Mouse (Mus musculus) limb, embryonic 12.5 days (tissue): Measurements from ENCODE around the gene Ttll9. TPM values are rescaled to one million over a fixed set of nuclear protein-coding genes. Genes with fewer than 3 reads are reported as not detected.
A peak's percentile ranks its signal among the peaks of the same experiment; 100 is the strongest.

ENCODE experiments used
- ATAC-seq: fragments of 200-750 bp; cut with Nextera tagmentation; 2 replicates; pipeline ENCODE4 v1.8.0; 2017; ENCODE audit warnings: low read depth, moderate TSS enrichment; ENCODE audit not compliant: insufficient number of reproducible peaks, insufficient read depth, low FRiP score, low TSS enrichment
- H3K27ac ChIP-seq: fragments of 300-500 bp; sonication (generic); 2 replicates; pipeline ENCODE4 v1.5.1; 2016; ENCODE audit warnings: mild to moderate bottlenecking, moderate library complexity
- H3K27me3 ChIP-seq: fragments of 300-500 bp; sonication (generic); 2 replicates; pipeline ENCODE4 v1.6.1; 2016; ENCODE audit warnings: mild to moderate bottlenecking, moderate library complexity
- H3K36me3 ChIP-seq: fragments of 300-500 bp; sonication (generic); 2 replicates; pipeline ENCODE4 v1.6.1; 2016; ENCODE audit warnings: mild to moderate bottlenecking, moderate library complexity
- H3K4me1 ChIP-seq: fragments of 300-500 bp; sonication (generic); replicated peaks from 2 replicates; pipeline ENCODE4 v1.6.1; 2016
- H3K4me2 ChIP-seq: fragments of 300-500 bp; sonication (generic); 2 replicates; pipeline ENCODE4 v1.6.1; 2016; ENCODE audit warnings: mild to moderate bottlenecking, moderate library complexity
- H3K4me3 ChIP-seq: fragments of 300-500 bp; sonication (generic); replicated peaks from 2 replicates; pipeline ENCODE4 v1.5.1; 2016; ENCODE audit warnings: mild to moderate bottlenecking
- H3K9ac ChIP-seq: fragments of 300-500 bp; sonication (generic); replicated peaks from 2 replicates; pipeline ENCODE4 v1.6.1; 2016; ENCODE audit warnings: mild to moderate bottlenecking, moderate library complexity
- H3K9me3 ChIP-seq: fragments of 300-500 bp; sonication (generic); 2 replicates; pipeline ENCODE4 v1.6.1; 2016; ENCODE audit warnings: mild to moderate bottlenecking, moderate library complexity
- WGBS: fragments of 180-500 bp; shearing (Covaris S2); methylation state at CpG from one replicate; pipeline ENCODE4 v1.1.7; 2016; 5-methylcytosine and 5-hydroxymethylcytosine counted together
- polyA plus RNA-seq: library from polyadenylated mRNA; unstranded; fragments of >200 nt; fragmentation: Nextera tagmentation; extraction: Ambion mirVana; gene quantifications from 2 replicates; pipeline ENCODE4 v1.2.1, GENCODE M21; 2016

Ttll9 gene
- polyA plus RNA-seq, 1 experiment from 2014 or later, result 0.19 TPM

DNA sequence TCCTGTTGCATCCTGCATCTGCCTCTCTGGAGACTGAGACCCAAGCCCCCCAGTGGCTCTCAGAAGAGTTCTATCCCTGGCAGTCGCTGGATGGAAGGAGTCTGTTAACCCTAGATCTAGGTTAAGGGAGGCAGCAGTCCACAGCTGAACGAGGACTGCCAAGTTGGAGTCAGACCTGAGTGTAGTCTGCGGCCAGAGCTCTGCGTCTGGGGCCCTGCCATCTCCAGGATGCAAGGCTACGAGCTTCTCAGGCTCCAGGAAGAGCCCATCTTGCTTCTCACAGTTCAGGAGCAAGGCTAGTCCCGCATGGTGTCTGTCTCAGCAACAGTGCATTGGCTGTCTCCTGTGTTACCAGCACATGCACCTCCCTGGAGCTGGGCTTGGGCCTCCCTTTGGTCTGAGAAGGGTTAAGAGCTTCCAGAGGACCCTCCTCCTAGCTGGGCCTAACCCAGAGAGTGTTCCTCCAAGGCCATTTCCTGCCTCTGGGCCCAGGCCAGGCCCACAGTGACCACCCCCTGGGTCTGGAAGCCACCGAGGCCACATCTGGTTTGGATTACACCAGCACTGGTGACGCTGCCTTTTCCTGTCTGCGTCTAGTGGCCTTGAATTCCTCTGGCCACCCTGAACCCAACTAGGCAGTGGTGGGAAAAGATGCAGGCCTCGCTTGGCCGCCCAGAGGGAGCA lies 37.0 kb upstream of the Ttll9 start:
- 28% methylated on average over 11 of the region's 11 CpGs for WGBS
- Histone ChIP-seq H3K9ac (peak overlapping the region; percentile 34; the same call in 1 of the 2 replicates), H3K4me3 (no peak overlapping the region), H3K9me3 (no peaks in the 10 kb centered on the region), H3K36me3 (no peaks in the 10 kb centered on the region), H3K27ac (peak overlapping the region; percentile 87), H3K4me1 (peaks cover 64% of the 10 kb centered on the region), H3K27me3 (no peaks in the 10 kb centered on the region), H3K4me2 (no peak overlapping the region)
- ATAC-seq, result peak; percentile 49; the same call in 1 of the 2 replicates

DNA sequence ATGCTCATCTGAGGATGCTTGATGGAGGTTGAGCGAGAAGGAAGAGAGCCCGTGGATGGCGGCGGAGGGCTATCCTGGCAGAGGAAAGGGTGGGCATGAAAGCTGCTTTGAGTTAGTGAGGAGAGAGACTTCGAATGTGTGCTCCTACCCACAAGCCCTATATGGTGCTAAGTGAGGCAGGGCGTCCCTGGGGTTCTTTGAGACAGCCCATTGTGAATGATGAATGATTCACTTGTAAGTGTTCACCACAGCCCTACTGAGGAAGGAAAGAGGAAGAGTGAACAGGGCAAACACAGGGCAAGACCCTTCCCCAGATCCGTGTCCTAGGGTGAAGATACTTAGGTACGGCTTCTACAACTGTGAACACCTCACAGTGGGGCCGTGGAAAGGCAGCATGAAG lies 35.4 kb upstream of the Ttll9 start:
- Histone ChIP-seq H3K4me1 (peaks cover 71% of the 10 kb centered on the region), H3K36me3 (no peaks in the 10 kb centered on the region), H3K27ac (no peak overlapping the region), H3K27me3 (no peaks in the 10 kb centered on the region; the same call in 1 of the 2 replicates), H3K9me3 (no peaks in the 10 kb centered on the region), H3K4me3 (no peak overlapping the region), H3K9ac (no peak overlapping the region), H3K4me2 (no peak overlapping the region)
- ATAC-seq, result no peak
- 68% methylated on average over 9 of the region's 9 CpGs for whole genome bisulfite sequencing

DNA sequence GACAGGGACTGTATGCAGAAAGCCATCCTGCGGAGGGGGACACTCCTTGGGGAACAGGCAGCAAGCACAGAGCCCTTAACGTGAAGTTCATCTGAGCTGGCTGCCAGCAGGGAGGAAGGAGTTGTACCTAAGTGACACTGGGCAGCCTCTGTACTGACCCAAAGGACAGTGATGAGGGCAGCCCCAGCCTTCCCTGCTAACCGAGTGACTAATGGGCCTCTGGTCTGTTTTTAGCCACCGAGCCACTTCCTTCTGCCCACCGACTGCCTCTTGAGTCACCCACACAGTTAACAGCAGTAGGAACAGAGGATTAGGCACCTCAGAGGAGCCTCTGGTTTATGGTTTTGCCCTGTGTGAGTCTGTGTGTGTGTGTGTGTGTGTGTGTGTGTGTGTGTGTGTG lies 34.9 kb upstream of the Ttll9 start:
- ATAC-seq, result no peak
- WGBS, result 31% methylated on average over 5 of the region's 5 CpGs
- H3K4me2 ChIP-seq, result no peak overlapping the region
- no peak overlapping the region for H3K27ac ChIP-seq
- H3K9me3 ChIP-seq, result no peaks in the 10 kb centered on the region
- H3K27me3 ChIP-seq, result no peaks in the 10 kb centered on the region; the same call in 1 of the 2 replicates
- no peaks in the 10 kb centered on the region for H3K36me3 ChIP-seq
- no peak overlapping the region for H3K9ac ChIP-seq
- H3K4me1 ChIP-seq, result peaks cover 71% of the 10 kb centered on the region
- no peak overlapping the region for H3K4me3 ChIP-seq

DNA sequence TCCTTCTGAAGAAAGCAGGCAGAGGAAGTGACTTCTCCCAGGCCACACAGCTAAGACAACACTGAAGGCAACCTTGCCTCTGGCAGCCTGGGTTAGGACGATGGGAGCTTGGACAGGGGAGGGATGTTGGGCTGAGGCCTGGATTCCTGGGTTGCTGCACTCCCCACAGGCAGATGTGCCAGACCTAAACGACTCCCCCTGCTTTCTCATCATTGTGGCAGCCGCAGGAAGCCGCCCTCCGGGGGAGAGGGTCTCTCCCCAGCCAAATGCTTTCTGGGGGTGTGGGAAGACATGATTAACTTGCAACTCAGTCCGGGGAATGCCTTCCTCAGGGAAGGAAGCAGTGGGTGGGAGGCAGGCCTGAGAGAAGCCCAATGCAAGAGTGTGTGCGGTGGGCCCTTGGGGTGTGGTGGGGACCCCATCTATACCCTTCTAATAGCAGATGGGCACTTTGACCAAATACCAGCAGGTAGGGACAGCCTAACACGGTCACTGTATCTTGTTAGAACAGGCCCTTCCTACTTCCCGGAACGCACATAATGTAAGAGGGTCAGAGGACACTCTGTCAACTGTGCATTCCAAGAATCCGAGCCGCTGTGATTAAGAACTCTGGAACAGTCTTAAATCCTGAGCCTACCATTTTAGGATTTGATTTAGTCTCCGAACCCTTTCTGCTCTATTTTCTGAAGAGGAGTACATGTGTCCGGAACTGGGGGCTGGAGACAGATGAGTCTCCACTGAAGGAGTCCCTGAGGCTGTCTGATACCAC lies 33.9 kb upstream of the Ttll9 start:
- Histone ChIP-seq H3K4me3 (no peak overlapping the region), H3K27ac (no peak overlapping the region), H3K9me3 (no peaks in the 10 kb centered on the region), H3K27me3 (no peaks in the 10 kb centered on the region; the same call in 1 of the 2 replicates), H3K4me1 (peaks cover 73% of the 10 kb centered on the region), H3K4me2 (no peak overlapping the region), H3K36me3 (no peaks in the 10 kb centered on the region), H3K9ac (no peak overlapping the region)
- WGBS, result 51% methylated on average over 14 of the region's 14 CpGs
- ATAC-seq, result no peak

GRCm38 (mm10) chr2:152928988-152929370 lies 33.3 kb upstream of the Ttll9 start:
- Histone ChIP-seq H3K27ac (no peak overlapping the region), H3K4me3 (no peak overlapping the region), H3K9ac (no peak overlapping the region), H3K9me3 (no peaks in the 10 kb centered on the region), H3K4me1 (peaks cover 72% of the 10 kb centered on the region), H3K36me3 (no peaks in the 10 kb centered on the region), H3K4me2 (no peak overlapping the region), H3K27me3 (no peaks in the 10 kb centered on the region; the same call in 1 of the 2 replicates)
- WGBS, result 80% methylated on average over 3 of the region's 3 CpGs
- ATAC-seq, result no peak

- no peaks in the 10 kb centered on the region for H3K9me3 ChIP-seq
- H3K27ac ChIP-seq, result no peak overlapping the region
- H3K4me3 ChIP-seq, result no peak overlapping the region
- peaks cover 60% of the 10 kb centered on the region for H3K4me1 ChIP-seq
- no peak overlapping the region for H3K9ac ChIP-seq
- ATAC-seq, result no peak
- no peaks in the 10 kb centered on the region; the same call in 1 of the 2 replicates for H3K27me3 ChIP-seq
- whole genome bisulfite sequencing, result 18% methylated on average over 2 of the region's 2 CpGs
- H3K4me2 ChIP-seq, result no peak overlapping the region
- no peaks in the 10 kb centered on the region for H3K36me3 ChIP-seq
These were observed 32.0 kb upstream of the Ttll9 start for GRCm38 (mm10) chr2:152930276-152930675.

DNA sequence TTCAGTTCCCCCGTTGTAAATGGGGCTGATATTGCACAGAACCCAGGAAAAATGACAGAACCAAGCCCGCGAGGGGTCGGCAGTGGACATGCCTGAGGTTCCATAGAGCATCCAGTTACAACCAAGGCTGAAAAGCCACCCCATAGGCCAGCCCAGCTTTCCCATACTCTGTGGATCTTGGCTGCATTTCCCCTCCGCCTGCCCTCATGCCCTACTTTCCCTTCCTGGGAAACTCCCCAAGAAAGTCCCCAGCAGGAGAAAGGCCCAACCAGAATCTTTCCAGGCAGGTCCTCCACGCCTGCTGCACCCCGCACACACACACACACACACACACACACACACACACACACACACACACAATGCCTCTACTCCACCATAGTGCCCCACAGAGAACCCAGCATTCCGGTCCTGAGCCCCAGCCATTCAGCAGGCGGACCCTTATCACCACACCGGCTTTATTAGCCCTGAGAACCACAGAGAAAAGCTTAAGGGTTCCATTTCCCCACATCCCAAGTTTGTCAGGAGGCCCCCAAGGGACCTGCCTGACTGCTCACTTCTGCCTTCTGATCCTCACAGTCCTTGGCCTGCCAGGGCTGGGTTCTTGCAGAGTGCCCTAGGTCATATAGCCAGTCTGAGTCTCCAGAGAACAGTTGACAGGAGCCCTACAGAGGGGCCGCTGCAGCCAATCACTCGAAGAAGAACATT lies 30.7 kb upstream of the Ttll9 start:
- Histone ChIP-seq H3K9ac (no peak overlapping the region), H3K27me3 (peaks cover 4% of the 10 kb centered on the region; the same call in 1 of the 2 replicates), H3K36me3 (no peaks in the 10 kb centered on the region), H3K27ac (0 out of 2 replicates have a peak overlapping the region, but pooled peaks have one; percentile 2), H3K9me3 (no peaks in the 10 kb centered on the region), H3K4me2 (no peak overlapping the region), H3K4me3 (no peak overlapping the region), H3K4me1 (peaks cover 47% of the 10 kb centered on the region)
- ATAC-seq, result no peak
- 70% methylated on average over 12 of the region's 12 CpGs for WGBS

DNA sequence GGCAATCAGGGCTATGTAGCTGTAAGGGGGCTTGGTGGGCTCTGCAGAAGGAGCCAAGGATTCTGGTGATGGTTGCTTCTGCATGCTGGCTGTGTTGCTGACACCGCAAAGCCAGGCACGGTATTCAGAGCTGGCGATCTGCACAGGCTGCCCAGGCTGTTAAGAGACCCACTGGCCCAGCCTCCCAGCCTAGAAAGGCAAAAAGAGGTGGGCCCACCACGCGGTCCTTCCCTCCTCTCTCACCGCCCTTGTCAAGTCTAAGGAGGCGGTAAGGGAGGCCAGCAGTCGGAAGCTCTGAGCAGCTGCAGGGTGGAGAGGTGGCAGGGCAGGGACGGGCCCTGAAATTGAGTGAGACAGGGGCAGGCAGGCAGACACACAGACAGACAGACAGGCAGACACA lies 29.2 kb upstream of the Ttll9 start, which contains the start of gene Foxs1:
TSS of gene Foxs1 (minus strand) at position 161 of the 400 bp plus-strand sequence.
- 0 out of 2 replicates have a peak within 1 kb of the TSS, but pooled peaks have one; percentile 25 for H3K27ac ChIP-seq
- peaks cover 33% of the 10 kb centered on the region for H3K4me1 ChIP-seq
- WGBS, result 25% methylated on average over 9 of the region's 9 CpGs

GRCm38 (mm10) chr2:152933614-152934013 lies 28.7 kb upstream of the Ttll9 start:
- Histone ChIP-seq H3K4me2 (no peak overlapping the region), H3K27me3 (peaks cover 11% of the 10 kb centered on the region), H3K9me3 (no peaks in the 10 kb centered on the region), H3K36me3 (no peaks in the 10 kb centered on the region), H3K9ac (no peak overlapping the region), H3K4me3 (no peak overlapping the region), H3K4me1 (peaks cover 29% of the 10 kb centered on the region), H3K27ac (no peak overlapping the region)
- 0 out of 2 replicates have a peak, but pooled peaks have one; percentile 24 for ATAC-seq
- 37% methylated on average over 5 of the region's 5 CpGs for WGBS

More for the DNA sequence above, 29.2 kb upstream of the Ttll9 start, which contains the start of gene Foxs1:
- no peak within 1 kb of the TSS for H3K4me2 ChIP-seq
- H3K27me3 ChIP-seq, result peaks cover 6% of the 10 kb centered on the region
- no peaks in the 10 kb centered on the region for H3K9me3 ChIP-seq
- no peak within 1 kb of the TSS for H3K9ac ChIP-seq
- no peak within 1 kb of the TSS for H3K4me3 ChIP-seq
- H3K36me3 ChIP-seq, result no peaks in the 10 kb centered on the region
- ATAC-seq, result no peak

GRCm38 (mm10) chr2:152939846-152940245 lies 22.4 kb upstream of the Ttll9 start:
- no peak overlapping the region for H3K4me2 ChIP-seq
- no peaks in the 10 kb centered on the region for H3K36me3 ChIP-seq
- H3K27ac ChIP-seq, result no peak overlapping the region
- WGBS, result 11% methylated on average over 4 of the region's 4 CpGs
- H3K9ac ChIP-seq, result no peak overlapping the region
- H3K4me3 ChIP-seq, result no peak overlapping the region
- ATAC-seq, result no peak
- H3K27me3 ChIP-seq, result peaks cover 70% of the 10 kb centered on the region
- H3K9me3 ChIP-seq, result no peaks in the 10 kb centered on the region
- peaks cover 18% of the 10 kb centered on the region; the same call in 1 of the 2 replicates for H3K4me1 ChIP-seq

- no peak for ATAC-seq
- H3K9ac ChIP-seq, result no peak overlapping the region
- no peak overlapping the region for H3K4me3 ChIP-seq
- WGBS, result 76% methylated on average over 6 of the region's 6 CpGs
- no peaks in the 10 kb centered on the region for H3K36me3 ChIP-seq
- no peaks in the 10 kb centered on the region for H3K9me3 ChIP-seq
- peaks cover 82% of the 10 kb centered on the region for H3K27me3 ChIP-seq
- H3K27ac ChIP-seq, result no peak overlapping the region
- peaks cover 18% of the 10 kb centered on the region; the same call in 1 of the 2 replicates for H3K4me1 ChIP-seq
- no peak overlapping the region for H3K4me2 ChIP-seq
These were observed 21.2 kb upstream of the Ttll9 start for GRCm38 (mm10) chr2:152941106-152941505.
